Mouse (Mus musculus): ENCODE measurements at regions not wholly inside any gene's neighbourhood (a gene's known extent, or its start where the extent isn't known, plus 50 kb on each side); places are given as distances from the start of the nearest gene placed in this dataset.

GRCm38 (mm10) chr13:111165538-111165937 lies 89.3 kb upstream of the Actbl2 start:
- ATAC-seq (ENCODE audit: extremely low read depth, insufficient number of reproducible peaks, low FRiP score, poor library complexity, severe bottlenecking), result no peak

GRCm38 (mm10) chr13:111170269-111171165 lies 84.3 kb upstream of the Actbl2 start:
- no peak for ATAC-seq (ENCODE audit: extremely low read depth, insufficient number of reproducible peaks, low FRiP score, poor library complexity, severe bottlenecking)

DNA sequence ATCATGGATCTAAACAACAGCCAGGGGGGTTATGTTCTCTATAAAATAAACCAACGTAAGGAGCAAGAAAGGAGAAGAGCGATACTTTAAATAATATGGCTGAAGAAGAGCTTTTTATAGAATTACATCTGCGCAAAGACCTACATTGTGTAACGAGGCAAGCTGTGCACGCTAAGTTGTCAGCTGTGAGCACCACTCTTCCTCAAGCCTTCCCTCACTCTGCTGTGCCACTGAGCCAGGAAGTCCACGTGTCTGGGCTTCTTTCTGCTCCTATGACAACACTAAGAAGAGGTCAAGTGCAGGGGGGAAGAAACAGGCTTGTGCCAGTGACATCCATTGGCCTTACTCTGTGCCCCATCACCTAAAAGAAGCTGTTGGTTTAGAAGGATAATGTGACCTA lies 75.6 kb upstream of the Actbl2 start:
- ATAC-seq (ENCODE audit: extremely low read depth, insufficient number of reproducible peaks, low FRiP score, poor library complexity, severe bottlenecking), result no peak

GRCm38 (mm10) chr13:111183293-111183692 lies 71.5 kb upstream of the Actbl2 start:
- ATAC-seq (ENCODE audit: extremely low read depth, insufficient number of reproducible peaks, low FRiP score, poor library complexity, severe bottlenecking), result no peak

DNA sequence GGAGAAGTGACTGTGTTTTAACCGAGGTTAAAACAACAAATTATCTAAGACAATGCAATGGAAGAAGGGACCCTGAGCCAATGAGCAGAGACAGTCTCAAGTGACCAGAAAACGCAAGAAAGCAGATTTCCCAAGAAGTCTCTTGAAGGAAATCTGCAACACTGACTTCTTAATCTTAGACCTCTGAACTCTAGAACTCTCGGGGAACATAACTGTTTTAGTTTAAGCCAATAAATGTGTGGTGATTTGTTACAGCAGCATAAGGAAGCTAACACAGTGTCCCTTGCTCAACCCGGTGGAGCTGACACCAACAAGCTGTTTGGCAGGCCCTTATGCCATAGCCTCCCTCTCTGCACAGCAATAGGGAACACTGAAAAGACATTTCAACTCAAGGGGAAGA lies 69.0 kb upstream of the Actbl2 start:
- no peak for ATAC-seq (ENCODE audit: extremely low read depth, insufficient number of reproducible peaks, low FRiP score, poor library complexity, severe bottlenecking)

DNA sequence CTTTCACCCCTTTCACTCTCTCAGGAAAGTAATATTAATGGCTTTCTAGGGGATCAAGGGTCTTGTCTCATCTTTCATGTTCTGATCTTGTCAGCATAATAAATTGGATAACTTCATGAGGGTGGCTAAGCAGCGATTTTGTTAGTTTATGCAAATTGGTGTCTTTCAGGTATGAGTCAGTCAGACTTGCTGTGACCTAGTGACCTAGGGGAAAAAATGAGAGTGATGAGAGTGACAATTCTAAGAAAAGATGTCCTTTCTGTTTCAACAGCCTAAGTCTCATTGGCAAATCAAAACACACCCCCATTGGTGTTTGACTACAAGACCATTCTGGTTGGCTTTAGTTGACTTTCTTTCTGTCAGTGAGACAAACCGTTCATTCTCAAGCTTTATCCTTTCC lies 68.0 kb upstream of the Actbl2 start:
- ATAC-seq (ENCODE audit: extremely low read depth, insufficient number of reproducible peaks, low FRiP score, poor library complexity, severe bottlenecking), result no peak

- no peak for ATAC-seq (ENCODE audit: extremely low read depth, insufficient number of reproducible peaks, low FRiP score, poor library complexity, severe bottlenecking)
These were observed 60.9 kb upstream of the Actbl2 start for GRCm38 (mm10) chr13:111193919-111194318.

DNA sequence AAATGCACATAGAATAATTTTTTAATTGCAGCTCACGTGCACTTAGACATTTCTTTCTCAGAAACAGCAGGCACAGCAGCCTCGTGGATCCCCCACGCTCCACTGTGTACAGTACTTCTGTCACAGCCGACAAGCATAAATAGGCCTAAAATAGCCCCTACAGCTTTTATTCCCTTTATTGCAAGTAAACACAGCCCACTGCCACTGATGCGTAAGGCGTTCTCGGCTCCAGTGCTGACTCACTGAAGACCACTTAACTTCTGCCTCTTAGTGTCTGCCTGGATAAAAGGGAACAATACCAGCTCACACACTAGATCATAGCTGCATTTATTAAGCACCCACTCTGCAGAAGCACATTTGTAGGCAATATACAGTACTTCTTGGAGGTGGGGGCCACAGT lies 60.5 kb upstream of the Actbl2 start:
- ATAC-seq (ENCODE audit: extremely low read depth, insufficient number of reproducible peaks, low FRiP score, poor library complexity, severe bottlenecking), result no peak

GRCm38 (mm10) chr13:111201532-111201931 lies 53.3 kb upstream of the Actbl2 start:
- ATAC-seq (ENCODE audit: extremely low read depth, insufficient number of reproducible peaks, low FRiP score, poor library complexity, severe bottlenecking), result no peak

DNA sequence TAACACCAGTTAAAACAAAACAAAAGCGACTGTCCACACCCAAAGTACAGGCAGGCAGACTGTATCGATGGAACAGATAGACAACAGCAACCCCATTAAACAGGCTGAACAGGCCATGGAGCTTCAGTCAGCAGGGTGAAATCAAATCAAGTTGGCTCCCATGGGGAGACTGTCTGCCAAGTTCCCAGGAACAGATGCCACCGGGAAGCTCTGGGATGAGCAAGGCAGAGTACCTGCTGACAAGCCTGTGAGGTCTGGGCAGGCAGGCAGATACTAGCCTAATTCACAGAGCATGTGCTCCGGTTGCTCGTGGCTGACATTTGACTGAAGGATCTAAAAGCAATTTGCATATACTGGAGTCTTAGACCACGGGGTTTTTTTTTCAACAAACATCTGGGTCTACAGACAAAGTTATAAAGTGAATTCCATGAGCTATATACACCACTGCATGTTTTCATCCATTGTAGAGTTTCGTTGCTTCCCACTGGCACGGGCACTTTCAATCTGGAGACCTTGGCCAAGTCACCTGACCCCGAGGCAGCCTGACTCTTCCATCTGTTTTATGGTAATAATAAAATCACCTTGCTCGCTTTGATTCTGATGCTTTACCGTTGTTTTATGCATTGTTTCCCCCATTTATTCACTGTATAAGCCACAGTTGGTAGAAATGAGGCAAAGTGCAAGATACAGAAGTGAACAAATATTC lies 50.1 kb upstream of the Actbl2 start:
- ATAC-seq (ENCODE audit: extremely low read depth, insufficient number of reproducible peaks, low FRiP score, poor library complexity, severe bottlenecking), result no peak

Data from neutrophil, adult 5-6 weeks (primary cell).